Mouse (Mus musculus) 3134 (cell line): Measurements from ENCODE around the gene Trp53rka.

Source experiments
- DNase-seq: peaks from one replicate; pipeline ENCODE4 v3.0.0-alpha.2; 2011; ENCODE audit warnings: low spot score; ENCODE audit not compliant: insufficient read length; ENCODE audit errors: extremely low read depth

The Trp53rka gene

DNA sequence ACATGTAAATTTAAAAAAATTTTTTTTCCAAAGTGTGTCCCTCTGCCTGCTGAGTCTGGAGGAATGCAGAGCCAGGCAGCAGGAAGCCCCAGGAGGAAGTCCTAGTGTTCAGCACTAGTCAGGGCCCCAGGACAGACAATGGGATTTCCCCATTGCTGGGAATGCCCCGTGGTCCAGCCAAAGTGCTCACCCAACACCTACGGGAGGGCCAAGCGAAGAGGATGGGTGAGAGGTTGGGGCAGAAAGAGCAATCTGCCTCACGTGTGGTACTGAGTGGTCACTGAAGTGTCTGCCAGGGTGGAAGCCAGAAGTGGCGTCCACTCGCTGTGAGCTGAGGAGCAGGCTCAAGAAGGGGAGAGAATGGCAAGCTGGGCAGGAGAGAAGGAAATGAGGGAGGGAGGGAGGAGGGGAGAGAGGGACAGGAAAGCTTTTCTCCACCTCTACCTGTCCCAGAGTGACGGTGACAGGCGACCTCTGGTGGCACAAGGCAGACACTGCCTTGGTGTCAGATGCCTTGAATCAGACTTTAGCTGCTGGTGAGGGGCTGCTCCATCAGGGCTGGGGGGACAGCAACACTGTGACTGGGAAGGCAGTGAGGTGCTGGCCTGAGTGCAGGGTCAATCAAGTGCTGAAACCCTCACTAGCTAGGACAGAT is 6.1 kb downstream of the Trp53rka start:
- DNase-seq: no peak

DNA sequence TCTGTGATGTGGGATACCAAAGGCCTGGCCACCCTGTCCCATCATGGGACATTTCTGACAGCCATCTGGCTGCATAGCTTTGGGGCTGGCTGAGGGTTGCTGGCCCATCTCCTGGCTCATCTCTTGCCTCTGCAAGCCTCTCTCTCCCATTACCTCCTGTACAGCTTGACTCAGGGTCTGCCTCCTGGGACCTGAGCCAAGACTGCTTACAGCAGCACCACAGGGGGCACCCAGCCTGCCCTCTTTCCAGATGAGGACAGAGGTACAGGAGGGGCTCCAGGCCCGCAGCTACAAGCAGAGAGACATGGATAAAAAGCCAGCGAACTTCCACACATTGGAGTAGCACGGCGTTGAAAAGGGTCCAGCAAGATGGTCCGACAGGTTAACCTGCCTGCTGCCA is 6.7 kb downstream of the Trp53rka start:
- no peak for DNase-seq

DNA sequence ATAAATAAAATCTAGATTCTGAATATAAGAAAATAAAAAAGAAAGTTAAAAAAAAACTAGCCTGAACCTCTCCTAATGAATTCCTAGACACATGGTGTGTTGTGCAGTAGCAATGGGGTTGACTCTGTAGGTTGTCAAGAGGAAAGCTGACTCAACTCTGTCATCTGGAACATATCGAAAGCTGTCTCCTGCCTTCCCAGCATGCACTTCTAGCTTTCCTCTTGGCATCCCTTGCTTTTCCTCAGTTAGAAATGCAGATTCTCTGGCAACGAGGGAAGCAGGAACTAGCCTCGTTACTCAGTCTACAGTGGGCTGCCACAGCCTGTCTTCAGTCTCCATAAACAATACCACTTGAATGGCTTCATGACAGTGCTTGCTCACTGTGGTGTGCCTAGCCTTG is 7.3 kb downstream of the Trp53rka start:
- no peak for DNase-seq

DNA sequence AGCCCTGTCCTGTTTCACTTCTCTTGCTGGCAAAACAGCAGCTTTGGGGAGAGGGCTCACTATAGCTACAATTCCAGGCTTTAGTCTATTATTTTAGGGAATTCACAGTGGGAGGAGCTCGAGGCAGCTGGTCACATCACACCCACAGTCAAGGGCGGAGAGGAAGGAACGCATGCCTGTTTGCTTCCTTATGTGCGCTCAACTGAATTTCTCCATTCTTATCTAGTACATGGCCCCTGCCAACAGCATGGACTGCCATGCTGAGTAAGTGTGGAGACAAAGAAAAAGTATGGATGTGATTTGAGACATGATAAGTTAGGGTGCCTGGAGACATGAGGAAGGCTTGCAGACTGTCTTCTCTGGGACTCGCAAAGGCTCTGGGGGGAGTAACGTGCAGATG is 9.0 kb downstream of the Trp53rka start:
- DNase-seq: no peak

DNA sequence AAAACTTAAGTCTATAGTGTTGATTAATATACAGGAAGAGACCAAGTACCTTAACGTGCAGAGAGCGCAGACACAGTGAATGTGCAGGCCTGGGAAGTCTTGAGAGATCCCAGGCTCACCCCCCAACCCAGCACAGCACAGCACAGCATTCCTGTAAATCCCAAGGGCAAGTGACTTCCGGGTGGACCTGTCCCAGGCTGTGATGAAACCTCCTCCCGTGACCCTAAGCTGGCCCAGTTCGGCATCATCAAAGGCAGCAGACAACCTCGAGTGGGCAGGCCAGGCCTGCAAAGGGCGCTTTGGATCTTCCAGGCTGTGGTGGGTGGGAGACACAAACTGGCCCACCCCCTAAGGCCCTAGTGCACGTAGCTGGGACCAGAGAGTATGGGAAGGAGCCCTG is 11.1 kb downstream of the Trp53rka start:
- no peak for DNase-seq

DNA sequence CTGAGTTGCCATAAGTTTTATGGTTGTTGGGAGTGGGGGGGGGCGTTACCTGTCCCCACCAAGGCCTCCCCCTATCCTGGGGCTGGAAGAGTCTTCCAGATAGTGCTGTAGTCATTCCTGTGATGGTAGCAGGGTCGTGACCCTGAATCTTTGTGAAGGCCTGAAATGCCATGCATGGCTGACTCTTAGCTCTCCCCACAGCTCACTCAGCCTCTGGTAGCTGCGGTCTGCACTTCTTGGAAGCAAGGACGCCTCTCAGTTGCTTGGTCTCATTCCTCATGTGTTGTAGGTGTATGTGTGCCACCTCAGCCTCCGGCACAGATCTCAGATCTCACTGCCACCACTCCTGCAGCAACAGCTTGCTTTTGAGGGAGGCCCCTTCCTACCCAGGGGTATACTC is 17.3 kb downstream of the Trp53rka start:
- no peak for DNase-seq

DNA sequence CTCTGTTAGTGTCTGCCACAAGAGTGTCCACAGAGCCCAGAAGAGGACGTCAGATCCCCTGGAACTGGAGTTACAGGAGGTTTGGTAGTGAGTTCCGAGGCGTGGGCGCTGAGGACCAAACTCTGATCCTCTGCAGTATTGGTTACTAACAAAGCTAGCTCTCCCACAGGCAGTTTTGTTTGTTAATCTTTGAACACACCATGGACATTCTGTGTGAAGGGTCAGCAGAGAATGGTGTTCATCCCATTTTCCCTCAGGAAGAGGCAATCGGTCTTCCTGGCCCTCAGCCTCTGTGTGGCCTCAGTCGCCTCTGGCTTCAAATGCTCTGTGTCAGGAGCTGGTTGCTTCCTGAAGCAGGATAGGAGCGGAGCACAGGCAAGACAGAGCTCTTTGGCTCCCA is 17.7 kb downstream of the Trp53rka start:
- no peak for DNase-seq

DNA sequence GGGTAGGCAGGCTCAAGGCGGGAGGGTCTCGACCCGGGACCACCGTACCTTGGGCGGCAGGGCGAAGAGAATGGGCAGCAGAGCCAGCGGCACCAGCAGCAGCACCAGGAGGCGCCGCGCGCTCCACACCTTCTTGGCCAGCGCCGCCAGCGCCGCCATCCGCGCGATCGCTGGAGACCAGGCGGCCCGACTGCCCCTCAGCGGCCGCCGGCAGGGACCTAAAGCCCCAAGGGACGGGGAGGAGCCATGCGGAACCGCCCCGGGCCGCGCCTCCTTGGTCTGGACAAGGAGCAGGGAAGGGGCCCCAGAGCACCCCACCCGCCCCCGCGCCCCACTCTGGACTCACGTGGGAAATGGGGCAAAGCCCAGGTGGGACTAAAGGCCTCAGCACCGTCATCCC is 20.1 kb downstream of the Trp53rka start, which contains the start of gene Slc13a3:
Gene Slc13a3, minus strand, starts transcription at position 228 of the 400 bp plus-strand sequence.
- no peak for DNase-seq

DNA sequence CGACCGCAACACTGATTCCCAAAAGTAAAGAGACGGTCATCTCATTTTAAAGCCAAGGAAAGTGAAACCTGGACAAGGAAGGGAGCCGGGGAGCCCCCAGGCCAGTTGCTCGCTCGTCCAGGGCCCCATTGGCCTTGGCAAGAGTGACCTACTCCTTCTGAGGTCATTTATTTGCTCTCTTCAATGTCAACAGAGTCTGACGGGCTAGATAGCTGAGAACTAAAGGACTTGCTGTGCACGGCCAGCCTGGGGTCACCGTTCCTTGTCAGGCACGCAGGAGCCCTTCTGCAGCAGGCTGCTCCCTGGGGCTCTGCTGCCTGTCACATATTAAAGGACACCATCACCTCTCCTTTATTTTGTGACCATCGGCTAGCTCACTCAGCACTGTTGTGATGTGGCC is 21.2 kb downstream of the Trp53rka start:
- no peak for DNase-seq

DNA sequence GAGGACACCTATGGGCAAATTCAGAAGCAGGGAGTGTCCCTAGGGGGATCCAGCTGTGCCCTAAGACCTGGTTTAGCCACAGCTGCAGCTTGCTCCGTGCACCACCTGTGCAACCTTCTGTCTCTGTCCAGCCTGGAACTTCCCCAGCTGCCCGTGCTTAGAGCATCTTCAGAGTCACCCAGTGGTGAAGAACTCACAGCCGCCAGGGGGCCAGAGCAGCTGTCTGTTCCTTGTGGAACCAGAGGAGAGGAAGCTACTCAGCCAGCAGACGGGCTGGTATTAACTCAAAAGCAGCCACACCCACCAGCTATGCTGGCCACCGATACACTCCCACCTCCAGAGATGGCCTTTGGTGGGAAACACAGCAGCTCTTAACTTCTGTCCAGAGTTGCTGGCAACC is 23.0 kb downstream of the Trp53rka start:
- DNase-seq: no peak

DNA sequence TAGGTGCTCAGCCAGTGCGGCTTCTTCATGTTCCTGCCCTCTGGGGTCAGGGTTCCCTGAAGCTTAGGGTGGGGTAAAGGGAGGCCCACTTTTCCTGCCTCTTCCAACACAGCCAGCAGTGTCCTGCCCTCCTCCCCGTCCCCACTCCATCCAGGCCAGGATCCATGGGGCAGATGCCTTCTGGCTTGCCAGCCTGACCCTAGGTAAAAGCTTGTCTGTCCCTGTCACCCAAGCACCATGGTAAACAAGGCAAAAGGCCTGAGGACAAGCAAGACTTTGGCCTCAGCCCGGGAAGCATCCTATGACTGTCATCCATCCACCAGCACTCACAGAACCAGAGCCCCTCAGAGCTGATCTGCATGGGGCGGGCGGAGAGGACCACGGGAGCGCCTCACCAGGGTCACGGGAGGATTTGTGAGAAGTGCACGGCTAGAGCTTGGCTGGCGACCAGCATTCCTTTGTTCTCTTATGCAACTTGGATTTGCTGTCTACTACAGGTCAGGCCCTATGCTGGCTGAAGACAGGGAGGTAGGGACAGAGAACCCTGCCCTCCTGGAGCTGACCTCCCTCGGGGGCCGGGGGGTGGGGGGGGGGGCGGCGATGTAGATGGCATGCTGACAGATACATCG is 25.2 kb downstream of the Trp53rka start:
- DNase-seq: no peak

DNA sequence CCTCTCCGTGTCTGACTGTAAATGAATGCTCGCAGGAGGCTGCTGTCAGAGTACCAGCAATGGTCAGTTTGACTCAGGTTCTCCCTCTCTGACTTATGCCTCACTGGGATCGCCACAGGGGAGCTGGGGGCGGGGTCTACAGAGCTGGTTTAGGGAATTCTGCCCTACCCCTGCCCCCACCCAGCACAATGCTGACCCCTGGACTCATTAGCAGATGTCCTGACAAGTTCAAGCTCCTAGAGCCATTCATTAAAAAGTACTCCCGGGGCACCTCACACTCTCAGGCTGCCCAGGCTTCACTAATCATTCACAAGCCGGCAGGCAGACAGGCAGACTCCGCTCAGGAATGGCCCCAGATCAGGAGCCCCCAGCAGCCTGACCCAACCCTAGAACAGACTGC is 33.5 kb downstream of the Trp53rka start:
- DNase-seq: no peak

DNA sequence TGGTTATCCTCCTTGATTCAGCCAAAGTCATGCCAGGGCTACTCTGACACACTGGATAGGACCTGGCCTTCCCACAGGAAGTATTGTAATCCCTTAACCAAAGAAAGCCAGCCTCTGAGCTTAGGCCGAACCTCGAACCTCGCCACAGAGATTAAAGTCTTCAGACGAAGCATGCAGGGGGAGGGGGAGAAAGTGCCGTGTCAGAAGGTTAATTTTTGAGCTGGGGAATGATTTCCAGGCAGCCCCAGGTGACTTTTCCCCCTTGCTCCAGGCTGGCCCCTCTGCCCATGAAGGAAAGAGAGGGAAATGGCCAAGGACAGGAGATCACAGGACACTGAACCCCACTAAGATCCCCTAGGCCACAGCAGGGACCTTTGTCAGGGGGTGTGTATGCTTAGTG is 34.9 kb downstream of the Trp53rka start:
- no peak for DNase-seq

DNA sequence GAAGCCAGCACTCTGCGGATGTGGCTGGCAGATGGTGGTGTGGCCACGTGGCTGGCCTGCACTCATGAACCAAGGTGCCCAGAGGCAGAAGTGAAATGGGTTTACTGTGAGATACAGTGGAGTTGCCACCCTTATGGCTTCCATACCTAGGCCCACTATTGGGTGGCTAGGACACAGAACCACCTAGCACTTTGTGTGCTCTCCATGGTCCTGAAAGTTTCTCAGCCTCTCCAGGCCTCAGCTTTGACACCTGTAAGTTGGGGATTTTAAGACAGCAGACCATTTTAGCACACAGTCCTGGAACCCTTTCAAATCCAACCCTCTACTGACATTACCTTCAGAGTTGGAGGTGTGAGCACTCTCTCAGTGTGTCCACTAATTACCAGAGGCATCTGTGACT is 36.4 kb downstream of the Trp53rka start:
- DNase-seq: no peak

DNA sequence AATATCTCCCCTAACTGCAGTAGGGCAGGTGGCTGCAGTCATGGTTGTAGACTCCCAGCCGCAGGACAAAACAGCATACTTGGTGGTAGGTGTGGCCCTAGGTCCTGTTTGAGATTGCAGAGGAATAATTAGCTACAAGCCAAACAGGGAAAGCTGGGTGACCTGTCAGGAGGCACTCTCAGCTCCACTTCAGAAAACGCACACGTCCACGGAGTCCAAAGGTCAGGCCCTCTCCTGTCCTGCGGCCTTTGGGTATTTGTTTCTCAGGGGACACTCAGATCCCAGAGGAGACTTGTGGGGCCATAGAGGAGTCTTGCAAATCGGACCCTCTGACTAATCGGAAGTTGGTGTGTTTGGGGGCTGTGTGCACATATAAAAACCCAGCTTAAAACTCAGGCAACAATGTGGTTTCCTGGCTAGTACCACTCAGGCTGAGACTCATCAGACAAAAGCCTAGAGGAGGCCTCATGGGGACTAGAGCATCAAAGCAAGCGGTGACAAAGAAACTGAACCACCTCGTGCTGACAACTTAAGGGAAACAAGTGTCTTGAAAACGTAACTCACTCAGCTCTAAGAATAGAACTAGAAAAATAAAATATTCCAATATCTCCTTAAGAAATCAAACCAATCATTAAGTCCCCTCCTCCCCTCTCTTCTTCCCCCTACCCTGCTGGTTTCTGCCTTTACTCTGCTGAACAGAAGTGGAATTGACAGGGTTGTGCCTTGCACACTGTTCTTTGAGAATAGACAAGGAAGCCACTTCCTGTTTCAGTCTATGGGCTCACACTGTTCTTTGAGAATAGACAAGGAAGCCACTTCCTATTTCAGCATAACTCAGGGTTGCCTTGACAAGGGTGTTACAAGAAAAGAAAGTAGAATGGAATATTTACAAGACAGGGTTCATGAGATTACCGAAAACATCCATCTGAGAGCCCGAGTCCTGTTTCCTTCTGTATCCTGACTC is 40.1 kb downstream of the Trp53rka start:
- DNase-seq: no peak

DNA sequence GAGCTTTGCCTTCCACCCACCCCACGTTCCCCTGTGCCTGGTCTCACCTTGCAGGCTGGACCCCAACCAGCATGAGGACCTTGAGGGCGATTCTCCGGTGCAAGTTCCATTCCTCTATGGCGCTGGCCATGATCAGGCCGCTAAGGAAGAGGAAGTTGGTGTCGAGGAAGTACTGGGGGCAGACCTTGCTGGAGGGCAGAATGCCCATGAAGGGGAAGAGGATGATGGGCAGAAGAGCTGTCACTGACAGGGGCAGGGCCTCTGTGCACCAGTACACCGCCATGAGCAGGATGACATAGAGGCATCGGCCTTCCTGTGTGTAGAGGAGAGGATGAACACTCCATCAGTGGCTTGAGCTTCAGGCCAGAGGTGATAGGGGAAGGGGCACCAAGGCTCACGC is 44.6 kb downstream of the Trp53rka start:
- DNase-seq: no peak

DNA sequence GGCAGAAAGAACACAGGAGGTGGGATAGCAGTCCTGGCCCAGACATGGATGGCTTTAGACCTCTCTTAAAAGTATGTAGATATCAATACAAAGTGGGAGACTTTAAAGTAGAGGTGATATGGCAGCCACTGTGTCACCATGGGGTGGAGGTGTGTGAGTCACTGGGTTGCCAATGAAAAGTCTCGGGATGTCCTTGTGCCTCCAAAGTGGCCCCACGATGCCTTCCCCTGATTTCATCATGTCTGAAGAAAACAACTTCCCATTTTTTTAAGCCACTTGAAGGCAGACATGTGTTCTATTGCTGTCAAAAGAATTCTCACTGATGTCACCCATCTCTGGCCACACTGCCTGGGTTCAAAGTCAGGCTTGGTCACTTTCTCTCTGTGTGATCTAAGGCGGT is 48.3 kb downstream of the Trp53rka start:
- no peak for DNase-seq

DNA sequence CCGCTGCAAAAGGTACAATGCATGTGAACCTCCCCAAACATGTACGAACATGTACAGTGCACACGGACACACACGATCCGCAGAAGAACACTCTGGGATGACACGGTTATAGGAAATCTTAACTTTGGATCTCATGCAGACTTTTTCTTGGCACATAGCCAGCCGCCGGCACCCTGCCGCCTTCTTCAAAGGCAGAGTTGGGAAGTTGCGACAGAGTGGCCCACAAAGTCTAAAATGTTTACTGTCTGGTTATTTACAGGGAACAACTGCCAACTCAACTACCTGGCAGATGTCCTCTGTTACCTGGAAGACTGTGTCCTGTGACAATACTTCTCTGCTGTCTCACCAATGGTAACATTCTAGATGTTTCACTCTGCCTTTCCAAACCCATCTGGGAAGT is 50.1 kb downstream of the Trp53rka start:
- no peak for DNase-seq

DNA sequence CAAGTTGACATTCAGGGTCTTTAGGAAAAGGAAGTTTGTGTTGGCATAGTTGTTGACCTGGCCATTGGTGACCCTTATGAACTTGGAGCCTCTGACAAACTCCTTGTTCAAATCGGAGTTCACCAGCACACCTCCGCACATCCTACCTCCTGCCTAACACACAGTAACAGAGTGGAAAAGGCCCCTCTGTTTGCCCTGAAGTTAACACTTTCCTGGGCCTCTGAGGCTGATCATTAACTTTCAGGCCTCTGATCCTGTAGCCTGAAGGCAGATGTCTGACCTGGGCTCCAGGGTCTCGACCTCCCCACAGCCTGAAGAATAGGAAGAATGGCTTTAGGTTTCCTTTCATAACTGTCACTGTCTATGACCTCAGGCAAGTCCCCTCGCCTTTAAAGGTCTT is 51.5 kb downstream of the Trp53rka start:
- no peak for DNase-seq
